Mouse (Mus musculus) heart, adult 2 months (tissue): ENCODE results near the gene Srsf7.

ENCODE experiments used
- CTCF ChIP-seq: fragments of 200-600 bp; IDR thresholded peaks from 2 replicates; pipeline ENCODE4 v1.8.1; 2022; ENCODE audit warnings: antibody characterized with exemption, mild to moderate bottlenecking, moderate library complexity
- EP300 ChIP-seq: fragments of 200-500 bp; IDR thresholded peaks from 2 replicates; pipeline ENCODE4 v1.6.1; 2011; ENCODE audit warnings: low read depth, low read length, control low read depth; ENCODE audit not compliant: insufficient read depth

DNA sequence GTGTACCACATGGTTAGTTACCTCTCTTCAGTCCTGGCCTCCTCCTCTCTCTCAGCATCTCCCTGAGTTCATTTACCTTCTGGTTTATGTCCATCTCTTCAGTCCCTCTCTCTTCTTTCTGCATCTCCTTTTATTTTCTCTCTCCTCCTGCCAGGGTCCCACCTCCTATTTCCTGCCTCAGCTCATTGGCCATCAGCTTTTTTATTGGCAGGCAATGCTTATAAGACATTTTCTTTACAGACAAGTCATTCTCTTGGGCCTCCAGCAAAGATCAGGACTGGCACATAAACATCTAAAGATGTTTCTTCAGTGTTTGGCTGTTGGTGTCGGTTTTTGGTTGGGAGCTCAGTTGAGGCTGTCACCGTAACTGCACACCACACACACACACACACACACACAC is 33.4 kb downstream of the Srsf7 start:
- TF ChIP-seq CTCF (no peak), EP300 (no peak)
